Mouse (Mus musculus): ENCODE measurements at regions not wholly inside any gene's neighbourhood (a gene's known extent, or its start where the extent isn't known, plus 50 kb on each side); places are given as distances from the start of the nearest gene placed in this dataset.

DNA sequence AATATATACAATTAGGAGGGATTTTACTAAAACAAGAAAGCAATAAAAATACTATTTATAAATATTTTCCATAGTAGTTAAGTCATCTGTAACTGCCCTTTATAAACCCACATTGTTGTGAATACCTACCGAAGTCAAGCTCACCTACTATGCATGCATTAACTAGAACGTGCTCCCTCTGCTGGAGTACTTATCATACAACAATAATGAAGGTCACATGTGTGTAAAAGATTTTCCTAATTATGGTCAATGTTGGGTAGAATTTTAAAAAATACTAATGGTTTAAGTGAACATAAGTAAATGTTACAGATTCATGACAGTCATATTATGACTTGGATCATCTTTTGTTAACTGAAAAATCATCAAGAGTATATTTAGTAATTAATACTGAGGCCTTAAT is 50.0 kb upstream of the Pou3f4 start:
- TF ChIP-seq CTCF (IDR thresholded peaks at IDR 0.05; ENCODE audit: borderline replicate concordance, extremely low read depth, insufficient read depth, insufficient read length) (no peak), POLR2A (IDR thresholded peaks at IDR 0.05; ENCODE audit: borderline replicate concordance, extremely low read depth, insufficient read depth, insufficient read length, poor library complexity, severe bottlenecking) (no peak)

All from brain, embryonic 14.5 days (tissue).